Mouse (Mus musculus): ENCODE measurements at regions not wholly inside any gene's neighbourhood (a gene's known extent, or its start where the extent isn't known, plus 50 kb on each side); places are given as distances from the start of the nearest gene placed in this dataset.
A peak's percentile ranks its signal among the peaks of the same experiment; 100 is the strongest.

GRCm38 (mm10) chr14:118375641-118376040 is 108.9 kb downstream of the Gm9376 start:
- Histone ChIP-seq H3K4me3 (ENCODE audit: low read depth, low read length) (no peak overlapping the region), H3K9ac (replicated peaks; ENCODE audit: low read length, poor library complexity, severe bottlenecking) (no peak overlapping the region), H3K4me2 (ENCODE audit: low read depth, low read length, poor library complexity, severe bottlenecking) (no peak overlapping the region), H3K4me1 (ENCODE audit: insufficient read depth, low read length) (no peaks in the 10 kb centered on the region), H3K27me3 (ENCODE audit: insufficient read depth, low read length) (no peaks in the 10 kb centered on the region), H3K27ac (ENCODE audit: low read depth, low read length) (no peak overlapping the region), H3K36me3 (ENCODE audit: insufficient read depth, low read length) (no peaks in the 10 kb centered on the region), H3K9me3 (ENCODE audit: low read length) (no peaks in the 10 kb centered on the region)
- 94% methylated on average over 12 of the region's 12 CpGs for WGBS
- TF ChIP-seq CTCF (IDR thresholded peaks at IDR 0.05): no peak
- ATAC-seq (ENCODE audit: low FRiP score): no peak
- DNase-seq (ENCODE audit: low spot score): no peak

- Histone ChIP-seq H3K27me3 (ENCODE audit: insufficient read depth, low read length) (no peaks in the 10 kb centered on the region), H3K4me3 (ENCODE audit: low read depth, low read length) (no peak overlapping the region), H3K36me3 (ENCODE audit: insufficient read depth, low read length) (no peaks in the 10 kb centered on the region), H3K27ac (ENCODE audit: low read depth, low read length) (no peak overlapping the region), H3K4me2 (ENCODE audit: low read depth, low read length, poor library complexity, severe bottlenecking) (no peak overlapping the region), H3K4me1 (ENCODE audit: insufficient read depth, low read length) (no peaks in the 10 kb centered on the region), H3K9ac (replicated peaks; ENCODE audit: low read length, poor library complexity, severe bottlenecking) (no peak overlapping the region), H3K9me3 (ENCODE audit: low read length) (no peaks in the 10 kb centered on the region)
- ATAC-seq (ENCODE audit: low FRiP score): no peak
- 41% methylated on average over 8 of the region's 8 CpGs for WGBS
- no peak for DNase-seq (ENCODE audit: low spot score)
- no peak for TF ChIP-seq CTCF (IDR thresholded peaks at IDR 0.05)
Observed at GRCm38 (mm10) chr14:118379624-118380023, 112.9 kb downstream of the Gm9376 start.

- H3K4me3 ChIP-seq (ENCODE audit: low read depth, low read length): no peak overlapping the region
- H3K4me1 ChIP-seq (ENCODE audit: insufficient read depth, low read length): no peaks in the 10 kb centered on the region
- H3K27me3 ChIP-seq (ENCODE audit: insufficient read depth, low read length): no peaks in the 10 kb centered on the region
- no peak for DNase-seq (ENCODE audit: low spot score)
- no peak for TF ChIP-seq CTCF (IDR thresholded peaks at IDR 0.05)
- H3K9ac ChIP-seq (replicated peaks; ENCODE audit: low read length, poor library complexity, severe bottlenecking): no peak overlapping the region
- no peaks in the 10 kb centered on the region for H3K36me3 ChIP-seq (ENCODE audit: insufficient read depth, low read length)
- no peak for ATAC-seq (ENCODE audit: low FRiP score)
- WGBS: 23% methylated on average over 7 of the region's 7 CpGs
- H3K27ac ChIP-seq (ENCODE audit: low read depth, low read length): no peak overlapping the region
- H3K4me2 ChIP-seq (ENCODE audit: low read depth, low read length, poor library complexity, severe bottlenecking): no peak overlapping the region
- no peaks in the 10 kb centered on the region for H3K9me3 ChIP-seq (ENCODE audit: low read length)
Observed at GRCm38 (mm10) chr14:118385529-118385932, 118.8 kb downstream of the Gm9376 start.

- ATAC-seq (ENCODE audit: low FRiP score): no peak
- Histone ChIP-seq H3K9me3 (ENCODE audit: low read length) (no peaks in the 10 kb centered on the region), H3K27me3 (ENCODE audit: insufficient read depth, low read length) (no peaks in the 10 kb centered on the region; the same call in 1 of the 2 replicates), H3K36me3 (ENCODE audit: insufficient read depth, low read length) (no peaks in the 10 kb centered on the region), H3K9ac (replicated peaks; ENCODE audit: low read length, poor library complexity, severe bottlenecking) (no peak overlapping the region), H3K4me1 (ENCODE audit: insufficient read depth, low read length) (no peaks in the 10 kb centered on the region), H3K27ac (ENCODE audit: low read depth, low read length) (no peak overlapping the region), H3K4me3 (ENCODE audit: low read depth, low read length) (no peak overlapping the region), H3K4me2 (ENCODE audit: low read depth, low read length, poor library complexity, severe bottlenecking) (no peak overlapping the region)
- DNase-seq (ENCODE audit: low spot score): peak; percentile 69
- no peak for TF ChIP-seq CTCF (IDR thresholded peaks at IDR 0.05)
- 84% methylated on average over 15 of the region's 15 CpGs for WGBS
Observed at GRCm38 (mm10) chr14:118388061-118388460, 121.3 kb downstream of the Gm9376 start.

DNA sequence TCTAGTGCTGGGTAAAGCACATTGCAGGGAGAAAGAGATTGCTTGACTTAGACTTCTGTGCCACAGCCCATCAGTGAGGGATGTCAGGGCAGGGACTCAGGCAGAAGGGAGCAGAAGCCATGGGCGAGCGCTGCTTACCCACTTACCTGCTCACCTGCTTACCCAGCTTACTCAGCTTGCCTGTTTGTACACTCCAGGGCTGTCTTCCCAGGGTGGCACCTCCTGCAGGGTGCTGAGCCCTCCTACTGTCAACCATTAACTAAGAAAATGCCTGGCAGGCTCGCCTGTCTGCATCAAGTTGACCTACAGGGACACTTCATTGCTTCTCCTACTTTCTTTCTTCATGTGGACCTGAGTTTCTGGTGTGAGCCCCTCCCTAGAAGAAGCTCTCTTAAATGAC is 124.0 kb downstream of the Gm9376 start:
- no peaks in the 10 kb centered on the region for H3K4me1 ChIP-seq (ENCODE audit: insufficient read depth, low read length)
- no peak overlapping the region for H3K4me2 ChIP-seq (ENCODE audit: low read depth, low read length, poor library complexity, severe bottlenecking)
- no peaks in the 10 kb centered on the region for H3K36me3 ChIP-seq (ENCODE audit: insufficient read depth, low read length)
- H3K9me3 ChIP-seq (ENCODE audit: low read length): no peaks in the 10 kb centered on the region
- TF ChIP-seq CTCF (IDR thresholded peaks at IDR 0.05): no peak
- WGBS: 76% methylated on average over 3 of the region's 3 CpGs
- H3K9ac ChIP-seq (replicated peaks; ENCODE audit: low read length, poor library complexity, severe bottlenecking): no peak overlapping the region
- DNase-seq (ENCODE audit: low spot score) (no peak), ATAC-seq (ENCODE audit: low FRiP score) (no peak)
- no peaks in the 10 kb centered on the region; the same call in 1 of the 2 replicates for H3K27me3 ChIP-seq (ENCODE audit: insufficient read depth, low read length)
- H3K27ac ChIP-seq (ENCODE audit: low read depth, low read length): no peak overlapping the region
- H3K4me3 ChIP-seq (ENCODE audit: low read depth, low read length): no peak overlapping the region

DNA sequence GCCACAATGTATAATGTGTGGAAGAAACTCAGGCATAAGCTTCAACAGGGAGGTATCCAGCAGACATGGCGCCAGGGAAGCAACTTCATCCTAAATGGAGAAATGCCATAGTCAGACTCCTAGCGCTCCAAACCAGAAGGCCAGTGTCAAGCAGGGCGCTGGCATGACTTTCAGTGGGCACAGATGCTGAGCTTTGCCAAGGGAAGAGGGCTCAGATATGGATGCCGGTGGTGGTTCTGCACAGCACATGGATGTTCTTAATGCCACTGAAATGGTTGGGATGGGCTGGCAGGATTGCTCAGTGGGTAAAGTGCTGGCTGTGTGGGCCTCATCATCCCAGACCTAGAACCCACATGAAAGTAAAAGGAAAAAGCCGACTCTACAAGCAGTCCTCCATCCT is 124.8 kb downstream of the Gm9376 start:
- no peaks in the 10 kb centered on the region for H3K4me1 ChIP-seq (ENCODE audit: insufficient read depth, low read length)
- H3K27me3 ChIP-seq (ENCODE audit: insufficient read depth, low read length): no peaks in the 10 kb centered on the region; the same call in 1 of the 2 replicates
- ATAC-seq (ENCODE audit: low FRiP score): no peak
- H3K27ac ChIP-seq (ENCODE audit: low read depth, low read length): no peak overlapping the region
- no peak overlapping the region for H3K4me2 ChIP-seq (ENCODE audit: low read depth, low read length, poor library complexity, severe bottlenecking)
- H3K9ac ChIP-seq (replicated peaks; ENCODE audit: low read length, poor library complexity, severe bottlenecking): no peak overlapping the region
- no peak for DNase-seq (ENCODE audit: low spot score)
- H3K4me3 ChIP-seq (ENCODE audit: low read depth, low read length): no peak overlapping the region
- WGBS: 93% methylated on average over 5 of the region's 5 CpGs
- H3K36me3 ChIP-seq (ENCODE audit: insufficient read depth, low read length): no peaks in the 10 kb centered on the region
- TF ChIP-seq CTCF (IDR thresholded peaks at IDR 0.05): no peak
- H3K9me3 ChIP-seq (ENCODE audit: low read length): no peaks in the 10 kb centered on the region
